Mouse (Mus musculus) embryo, embryonic 10.5 days (tissue): ENCODE results near the gene Gdf5.

Source experiments
- DNase-seq: peaks from one replicate; pipeline ENCODE4 v3.0.0-alpha.2; 2015; ENCODE audit warnings: low spot score

The Gdf5 gene

GRCm38 (mm10) chr2:155945124-155945523 is at the start of gene Gdf5:
Gdf5 (minus strand) TSS chr2:155945367.
- DNase-seq: peak; percentile 27

DNA sequence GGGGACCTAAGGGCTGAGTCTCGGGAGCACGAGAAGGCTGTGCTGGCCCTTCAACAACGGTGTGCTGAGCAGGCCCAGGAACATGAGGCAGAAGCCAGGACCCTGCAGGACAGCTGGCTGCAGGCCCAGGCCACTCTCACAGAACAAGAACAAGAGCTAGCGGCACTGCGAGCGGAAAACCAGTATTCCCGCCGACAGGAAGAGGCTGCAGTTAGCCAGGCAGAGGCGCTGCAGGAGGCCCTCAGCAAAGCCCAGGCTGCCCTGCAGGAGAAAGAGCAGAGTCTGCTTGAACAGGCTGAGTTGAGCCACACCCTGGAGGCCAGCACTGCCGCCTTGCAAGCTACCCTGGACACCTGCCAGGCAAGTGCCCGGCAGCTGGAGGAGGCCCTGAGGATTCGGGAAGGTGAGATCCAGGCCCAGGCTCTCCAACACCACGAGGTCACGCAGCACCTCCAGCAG is 46.7 kb upstream of the Gdf5 start:
- DNase-seq: no peak

GRCm38 (mm10) chr2:155991151-155991550 is 46.0 kb upstream of the Gdf5 start:
- DNase-seq: no peak

- no peak for DNase-seq
Observed at GRCm38 (mm10) chr2:155989085-155989484, 43.9 kb upstream of the Gdf5 start.

DNA sequence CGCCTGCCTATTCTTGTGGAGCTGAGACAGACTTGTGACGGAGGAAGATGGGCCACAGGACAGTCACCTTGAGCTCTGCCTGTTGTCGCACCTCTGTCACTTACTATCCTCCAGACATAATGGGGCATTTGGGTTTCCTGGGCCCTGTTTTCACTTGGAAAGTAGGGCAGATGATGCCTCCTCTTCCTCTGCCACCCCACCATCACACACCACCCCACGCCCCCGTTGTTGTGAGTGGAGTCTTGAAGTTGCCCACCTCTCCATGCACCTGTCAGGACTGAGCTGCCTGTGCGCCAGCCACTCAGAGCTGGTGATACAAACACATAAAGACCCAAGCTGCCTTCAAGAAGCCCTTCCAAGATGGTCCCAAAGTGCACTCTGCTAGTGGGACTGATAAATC is 42.0 kb upstream of the Gdf5 start:
- no peak for DNase-seq

DNA sequence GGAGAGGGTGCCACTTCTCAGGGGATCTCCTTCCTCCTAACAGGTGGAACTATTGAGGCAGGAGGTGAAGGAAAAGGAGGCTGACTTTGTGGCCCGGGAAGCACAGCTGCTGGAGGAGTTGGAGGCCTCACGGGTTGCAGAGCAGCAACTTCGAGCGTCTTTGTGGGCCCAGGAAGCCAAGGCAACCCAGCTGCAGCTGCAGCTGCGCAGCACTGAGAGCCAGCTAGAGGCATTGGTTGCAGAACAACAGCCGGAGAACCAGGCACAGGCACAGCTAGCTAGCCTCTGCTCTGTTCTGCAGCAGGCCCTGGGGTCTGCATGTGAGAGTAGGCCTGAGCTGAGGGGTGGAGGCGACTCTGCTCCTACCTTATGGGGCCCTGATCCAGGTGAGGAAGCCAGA is 40.6 kb upstream of the Gdf5 start:
- DNase-seq: no peak

GRCm38 (mm10) chr2:155979328-155979991 is 34.3 kb upstream of the Gdf5 start:
- no peak for DNase-seq

DNA sequence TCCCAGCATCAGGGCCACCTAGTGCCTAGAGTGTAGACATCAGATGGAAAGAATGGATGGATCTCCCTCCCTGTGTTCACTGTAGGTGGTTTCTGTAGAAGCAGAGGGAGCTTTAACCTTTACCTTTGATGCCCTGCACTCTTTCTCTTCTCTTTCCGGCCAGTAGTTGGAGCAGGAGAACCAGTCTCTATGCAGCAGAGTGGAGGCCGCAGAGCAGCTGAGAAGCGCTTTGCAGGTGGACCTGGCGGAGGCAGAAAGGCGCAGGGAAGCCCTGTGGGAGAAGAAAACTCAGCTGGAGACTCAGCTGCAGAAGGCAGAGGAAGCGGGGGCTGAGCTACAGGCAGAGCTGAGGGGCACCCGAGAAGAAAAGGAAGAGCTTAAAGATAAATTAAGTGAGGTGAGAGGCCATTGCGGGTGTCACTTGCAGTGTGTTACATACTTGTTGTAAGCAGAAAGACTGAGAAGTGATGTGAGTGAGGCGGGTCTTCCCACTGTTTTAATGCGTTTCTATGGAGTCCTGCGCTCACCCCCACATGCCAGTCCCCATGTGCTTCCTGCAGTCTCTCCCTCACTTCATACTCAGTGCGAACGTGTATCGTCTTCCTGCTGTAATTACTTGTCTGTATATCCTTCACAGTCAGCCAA is 29.0 kb upstream of the Gdf5 start:
- no peak for DNase-seq

GRCm38 (mm10) chr2:155973348-155973747 is 28.2 kb upstream of the Gdf5 start:
- no peak for DNase-seq

GRCm38 (mm10) chr2:155962991-155963390 is 17.8 kb upstream of the Gdf5 start:
- DNase-seq: peak; percentile 53

DNA sequence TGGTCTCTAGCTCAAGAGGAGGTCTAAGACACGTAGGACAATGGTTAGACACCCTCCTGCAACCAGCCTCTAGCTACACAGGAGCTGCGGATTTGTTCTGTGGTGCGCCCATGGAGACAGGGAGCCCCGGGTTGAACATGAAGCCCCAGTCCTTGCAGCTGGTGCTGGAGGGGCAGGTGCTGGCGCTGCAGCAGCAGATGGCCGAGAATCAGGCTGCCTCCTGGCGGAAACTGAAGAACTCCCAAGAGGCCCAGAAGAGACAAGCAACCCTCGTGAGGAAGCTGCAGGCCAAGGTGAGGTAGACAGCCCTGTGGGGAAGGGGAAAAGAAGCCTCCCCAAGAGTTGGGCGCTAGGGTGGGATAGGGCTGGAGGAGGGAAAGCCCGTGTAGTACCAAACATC is 16.7 kb upstream of the Gdf5 start:
- no peak for DNase-seq

DNA sequence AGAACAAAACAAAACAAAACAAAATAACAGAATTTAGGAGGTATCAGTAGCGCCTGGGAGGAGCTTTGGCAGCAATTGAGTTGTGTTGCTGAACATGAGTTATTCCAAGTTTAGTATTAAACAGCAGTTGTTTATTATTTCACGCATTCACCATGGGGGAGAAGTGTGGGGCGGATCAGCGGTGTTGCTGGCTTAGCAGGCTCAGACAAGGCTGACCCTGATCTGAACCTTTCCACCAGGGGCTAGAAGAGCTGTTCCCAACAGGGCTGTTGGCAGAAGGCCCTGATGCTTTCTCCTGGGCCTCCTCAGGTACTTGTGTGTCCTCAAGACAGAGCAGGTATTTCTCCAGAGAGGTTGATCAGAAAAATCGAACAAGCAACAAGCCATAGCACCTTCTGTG is 14.8 kb upstream of the Gdf5 start:
- DNase-seq: no peak

GRCm38 (mm10) chr2:155956134-155957059 is 11.2 kb upstream of the Gdf5 start, which contains the start of gene Cep250:
Cep250 (plus strand) TSS chr2:155956458.
- peak; percentile 96 for DNase-seq

DNA sequence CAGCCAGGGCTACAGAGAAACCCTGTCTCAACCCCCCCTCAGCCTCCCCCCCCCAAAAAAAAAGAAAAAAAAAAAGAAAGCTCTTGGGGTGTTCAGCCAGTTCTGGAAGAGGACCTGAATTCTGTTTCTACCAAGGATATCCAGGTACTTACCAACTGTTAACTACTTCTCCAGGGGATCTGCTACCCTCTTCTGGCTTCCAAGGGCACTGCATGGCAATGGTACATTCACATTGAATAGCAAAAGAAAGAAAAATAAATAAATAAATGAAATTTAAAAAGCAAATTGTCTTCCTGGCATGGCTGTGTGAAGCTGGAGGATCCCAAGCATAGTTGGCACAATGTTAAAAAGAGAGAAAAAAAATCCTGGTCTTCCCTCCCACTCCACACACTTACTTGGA is 6.8 kb upstream of the Gdf5 start:
- DNase-seq: peak; percentile 76

GRCm38 (mm10) chr2:155949362-155949761 is 4.2 kb upstream of the Gdf5 start:
- DNase-seq: peak; percentile 75

DNA sequence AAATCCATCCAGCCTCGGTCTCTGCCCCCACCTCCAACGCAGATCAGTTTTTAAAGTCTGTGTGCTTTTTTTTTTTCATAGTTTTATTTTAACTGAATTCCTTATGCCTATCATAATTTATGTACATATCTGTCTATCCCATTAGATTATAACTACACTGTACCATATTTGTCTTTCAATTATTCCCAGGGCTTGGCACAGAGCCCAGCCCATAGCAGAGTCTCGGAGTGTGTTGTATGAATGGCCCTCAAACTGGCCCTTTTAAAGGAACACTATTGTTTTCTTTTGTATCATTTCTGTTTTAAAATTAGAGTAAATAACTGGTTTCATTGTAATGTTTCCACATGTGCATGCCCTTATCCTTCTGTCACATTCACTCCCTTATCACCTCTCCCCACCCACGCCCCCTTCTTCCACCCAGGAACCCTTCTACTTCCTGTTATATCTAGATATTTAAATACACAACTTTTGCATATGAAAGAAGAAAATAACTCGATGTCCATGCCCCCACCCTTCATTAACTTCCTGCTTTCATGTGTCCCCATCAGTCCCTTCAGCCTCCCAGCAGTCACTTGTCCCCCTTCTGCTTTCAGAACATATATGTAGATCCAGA is 2.3 kb upstream of the Gdf5 start:
- no peak for DNase-seq

- DNase-seq: peak; percentile 21
Observed at GRCm38 (mm10) chr2:155946499-155946898, 1.3 kb upstream of the Gdf5 start.

DNA sequence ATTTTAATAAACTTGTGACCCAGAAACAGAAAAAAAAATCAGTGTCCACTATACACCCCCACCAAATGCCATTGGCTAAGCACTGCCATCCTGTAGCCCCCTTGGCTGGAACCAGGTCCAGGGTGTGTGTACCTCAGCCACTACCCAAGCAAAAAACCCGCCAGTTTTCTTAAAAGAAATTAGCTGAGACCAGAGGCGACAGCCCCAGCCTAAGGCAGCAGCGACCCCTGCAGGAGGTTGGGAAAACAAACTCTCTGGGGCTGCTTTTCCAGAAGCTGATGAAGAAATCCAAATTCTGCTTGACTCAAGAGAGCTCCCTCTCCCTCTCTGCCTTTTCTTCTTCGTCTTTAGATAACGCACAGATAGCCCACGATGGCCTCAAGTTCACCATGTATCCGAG is 902 bp upstream of the Gdf5 start:
- DNase-seq: peak; percentile 89

GRCm38 (mm10) chr2:155945580-155945979 is 413 bp upstream of the Gdf5 start:
- no peak for DNase-seq

DNA sequence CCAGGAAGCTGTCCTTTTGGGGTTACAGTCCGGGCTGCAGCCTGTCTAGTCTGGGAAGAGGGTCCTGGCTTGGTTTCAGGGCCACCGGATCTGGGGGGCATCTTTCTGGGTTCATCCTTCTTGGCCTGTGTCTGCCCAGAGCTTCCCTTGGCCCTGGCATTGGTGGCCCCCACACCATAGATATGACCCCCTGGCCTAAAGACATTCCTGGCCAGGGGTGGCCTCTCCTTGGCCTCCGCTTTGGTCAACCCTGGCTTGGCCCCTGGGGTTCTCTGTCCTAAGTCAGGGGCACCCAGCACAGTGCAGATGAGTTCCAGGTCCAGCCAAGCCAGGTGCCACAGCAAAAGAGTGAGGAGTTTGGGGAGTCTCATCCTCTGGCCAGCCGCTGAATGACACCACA is 482 bp downstream of the Gdf5 start:
- no peak for DNase-seq

GRCm38 (mm10) chr2:155943463-155943862 is 1.7 kb downstream of the Gdf5 start:
- DNase-seq: peak; percentile 65
